Mouse (Mus musculus) limb, embryonic 14.5 days (tissue): ENCODE results near the gene Cdr2l. TPM values are rescaled to one million over a fixed set of nuclear protein-coding genes. Genes with fewer than 3 reads are reported as not detected.

Experiments used
- ATAC-seq: fragments of 200-750 bp; cut with Nextera tagmentation; 2 replicates; pipeline ENCODE4 v1.8.0; 2017; ENCODE audit warnings: low read depth, moderate number of reproducible peaks, moderate TSS enrichment; ENCODE audit not compliant: low FRiP score
- DNase-seq: peaks from one replicate; pipeline ENCODE4 v3.0.0-alpha.2; 2015; ENCODE audit warnings: low spot score
- H3K27ac ChIP-seq: fragments of 300-500 bp; sonication (generic); replicated peaks from 2 replicates; pipeline ENCODE4 v1.5.1; 2014; ENCODE audit warnings: low read depth, mild to moderate bottlenecking, low read length, moderate library complexity, mixed read lengths
- H3K27me3 ChIP-seq: fragments of 300-500 bp; sonication (generic); 2 replicates; pipeline ENCODE4 v1.6.1; 2014; ENCODE audit warnings: low read length, mixed read lengths; ENCODE audit not compliant: control insufficient read depth, insufficient read depth
- H3K36me3 ChIP-seq: fragments of 300-500 bp; sonication (generic); 2 replicates; pipeline ENCODE4 v1.6.1; 2014; ENCODE audit warnings: mild to moderate bottlenecking, low read length, moderate library complexity, mixed read lengths; ENCODE audit not compliant: control insufficient read depth, insufficient read depth
- H3K4me1 ChIP-seq: fragments of 300-500 bp; sonication (generic); 2 replicates; pipeline ENCODE4 v1.6.1; 2014; ENCODE audit warnings: antibody characterized with exemption, low read length, mixed read lengths; ENCODE audit not compliant: control insufficient read depth, insufficient read depth
- H3K4me2 ChIP-seq: fragments of 300-500 bp; sonication (generic); replicated peaks from 2 replicates; pipeline ENCODE4 v1.6.1; 2014; ENCODE audit warnings: low read depth, mild to moderate bottlenecking, low read length, moderate library complexity; ENCODE audit not compliant: severe bottlenecking
- H3K4me3 ChIP-seq: fragments of 300-500 bp; sonication (generic); replicated peaks from 2 replicates; pipeline ENCODE4 v1.5.1; 2014; ENCODE audit warnings: low read length
- H3K9ac ChIP-seq: fragments of 300-500 bp; sonication (generic); 2 replicates; pipeline ENCODE4 v1.6.1; 2014; ENCODE audit warnings: mild to moderate bottlenecking, low read depth, low read length, moderate library complexity; ENCODE audit not compliant: severe bottlenecking
- H3K9me3 ChIP-seq: fragments of 300-500 bp; sonication (generic); 2 replicates; pipeline ENCODE4 v1.6.1; 2016; ENCODE audit warnings: low read length; ENCODE audit not compliant: control insufficient read depth
- POLR2A ChIP-seq: fragments of 200-500 bp; IDR thresholded peaks from 2 replicates; pipeline ENCODE4 v1.8.0; 2012; ENCODE audit warnings: inconsistent platforms, mild to moderate bottlenecking, moderate library complexity, borderline replicate concordance; ENCODE audit not compliant: insufficient read depth, insufficient read length; ENCODE audit errors: extremely low read depth
- WGBS: fragments of 180-500 bp; shearing (Covaris S2); extraction: QIAGEN DNeasy Blood & Tissue Kit; methylation state at CpG from one replicate; pipeline ENCODE4 v1.1.7; 2014; 5-methylcytosine and 5-hydroxymethylcytosine counted together
- polyA plus RNA-seq, 2 experiments: library from polyadenylated mRNA; depleted of rRNA in 1 of 2; stranded (reverse) in 1 of 2; unstranded in 1 of 2; fragments of >200 nt; fragmentation: Nextera tagmentation in 1 of 2; extraction: Ambion mirVana in 1 of 2; gene quantifications; 2 replicates each; pipeline versions ENCODE4 v1.2.1 to v1.2.3; 2012 to 2014

Gene Cdr2l
- polyA plus RNA-seq, 2 experiments: 11.1 to 18.8 TPM

- 94% methylated on average over 17 of the region's 17 CpGs for WGBS
- Histone ChIP-seq H3K9ac (no peak overlapping the region), H3K4me1 (peaks cover 11% of the 10 kb centered on the region), H3K27me3 (no peaks in the 10 kb centered on the region), H3K9me3 (no peaks in the 10 kb centered on the region), H3K4me2 (no peak overlapping the region), H3K4me3 (no peak overlapping the region), H3K27ac (no peak overlapping the region), H3K36me3 (peaks cover 39% of the 10 kb centered on the region)
- TF ChIP-seq POLR2A: no peak
- ATAC-seq (no peak), DNase-seq (no peak)
Observed at GRCm38 (mm10) chr11:115406858-115407401, 25.2 kb downstream of the Cdr2l start.

GRCm38 (mm10) chr11:115408266-115408920 lies 26.7 kb downstream of the Cdr2l start:
- H3K4me3 ChIP-seq: no peak overlapping the region
- no peaks in the 10 kb centered on the region for H3K27me3 ChIP-seq
- ATAC-seq: no peak
- TF ChIP-seq POLR2A: no peak
- H3K36me3 ChIP-seq: peaks cover 39% of the 10 kb centered on the region
- no peak overlapping the region for H3K4me2 ChIP-seq
- H3K9ac ChIP-seq: no peak overlapping the region
- DNase-seq: no peak
- H3K4me1 ChIP-seq: peaks cover 8% of the 10 kb centered on the region
- WGBS: 89% methylated on average over 6 of the region's 6 CpGs
- no peaks in the 10 kb centered on the region for H3K9me3 ChIP-seq
- H3K27ac ChIP-seq: no peak overlapping the region

- H3K9ac ChIP-seq: no peak overlapping the region
- H3K9me3 ChIP-seq: no peaks in the 10 kb centered on the region
- DNase-seq: no peak
- peaks cover 4% of the 10 kb centered on the region for H3K4me1 ChIP-seq
- 87% methylated on average over 7 of the region's 7 CpGs for WGBS
- no peak for ATAC-seq
- H3K36me3 ChIP-seq: peaks cover 39% of the 10 kb centered on the region
- H3K4me3 ChIP-seq: no peak overlapping the region
- no peaks in the 10 kb centered on the region for H3K27me3 ChIP-seq
- no peak overlapping the region for H3K4me2 ChIP-seq
- no peak for TF ChIP-seq POLR2A
- H3K27ac ChIP-seq: no peak overlapping the region
Observed at GRCm38 (mm10) chr11:115409556-115409955, 27.8 kb downstream of the Cdr2l start.

- peaks cover 41% of the 10 kb centered on the region for H3K36me3 ChIP-seq
- peak; percentile 99 for ATAC-seq
- peak; percentile 49 for TF ChIP-seq POLR2A
- H3K27ac ChIP-seq: peak within 1 kb of the TSS; percentile 84
- peaks cover 16% of the 10 kb centered on the region for H3K4me1 ChIP-seq
- peak within 1 kb of the TSS; percentile 94 for H3K4me2 ChIP-seq
- peak within 1 kb of the TSS; percentile 94 for H3K9ac ChIP-seq
- peak; percentile 98 for DNase-seq
- H3K27me3 ChIP-seq: no peaks in the 10 kb centered on the region
- H3K9me3 ChIP-seq: no peaks in the 10 kb centered on the region
- peak within 1 kb of the TSS; percentile 65 for H3K4me3 ChIP-seq
- WGBS: 3% methylated on average over 37 of the region's 56 CpGs
Observed at GRCm38 (mm10) chr11:115419531-115420237, 38.0 kb downstream of the Cdr2l start, which contains the start of the genes Atp5h and Kctd2. Gene Atp5h (minus strand): TSS chr11:115419962. Gene Kctd2 (plus strand): TSS chr11:115420128.

GRCm38 (mm10) chr11:115420336-115421190 lies 38.8 kb downstream of the Cdr2l start:
- under 1% methylated on average over 41 of the region's 45 CpGs for WGBS
- Histone ChIP-seq H3K9ac (peak overlapping the region; percentile 94), H3K4me2 (peak overlapping the region; percentile 94), H3K4me1 (peaks cover 16% of the 10 kb centered on the region), H3K27me3 (no peaks in the 10 kb centered on the region), H3K36me3 (peaks cover 42% of the 10 kb centered on the region), H3K27ac (peak overlapping the region; percentile 84), H3K4me3 (peak overlapping the region; percentile 65), H3K9me3 (no peaks in the 10 kb centered on the region)
- peak; percentile 47 for ATAC-seq
- DNase-seq: peak; percentile 46
- TF ChIP-seq POLR2A: no peak
